Mouse (Mus musculus) kidney, embryonic 15.5 days (tissue): ENCODE measurements around the gene Prune2. TPM values are rescaled to one million over a fixed set of nuclear protein-coding genes. Genes with fewer than 3 reads are reported as not detected.

Experiments used
- ATAC-seq: fragments of 200-750 bp; cut with Nextera tagmentation; replicated peaks from 2 replicates; pipeline ENCODE4 v1.8.0; 2017; ENCODE audit warnings: moderate TSS enrichment; ENCODE audit not compliant: low FRiP score
- H3K27ac ChIP-seq: fragments of 300-500 bp; sonication (generic); 2 replicates; pipeline ENCODE4 v1.5.1; 2015; ENCODE audit warnings: mild to moderate bottlenecking, inconsistent platforms
- H3K27me3 ChIP-seq: fragments of 300-500 bp; sonication (generic); 2 replicates; pipeline ENCODE4 v1.6.1; 2015; ENCODE audit warnings: inconsistent platforms
- H3K36me3 ChIP-seq: fragments of 300-500 bp; sonication (generic); 2 replicates; pipeline ENCODE4 v1.6.1; 2015; ENCODE audit warnings: inconsistent platforms
- H3K4me1 ChIP-seq: fragments of 300-500 bp; sonication (generic); 2 replicates; pipeline ENCODE4 v1.6.1; 2015; ENCODE audit warnings: inconsistent platforms
- H3K4me2 ChIP-seq: fragments of 300-500 bp; sonication (generic); 2 replicates; pipeline ENCODE4 v1.6.1; 2015; ENCODE audit warnings: moderate library complexity, mild to moderate bottlenecking, inconsistent platforms
- H3K4me3 ChIP-seq: fragments of 300-500 bp; sonication (generic); replicated peaks from 2 replicates; pipeline ENCODE4 v1.5.1; 2015; ENCODE audit warnings: mild to moderate bottlenecking, inconsistent platforms
- H3K9ac ChIP-seq: fragments of 300-500 bp; sonication (generic); 2 replicates; pipeline ENCODE4 v1.6.1; 2015; ENCODE audit warnings: mild to moderate bottlenecking, inconsistent platforms
- H3K9me3 ChIP-seq: fragments of 300-500 bp; sonication (generic); replicated peaks from 2 replicates; pipeline ENCODE4 v1.6.1; 2016; ENCODE audit warnings: inconsistent platforms
- WGBS: fragments of 180-500 bp; shearing (Covaris S2); methylation state at CpG from one replicate; pipeline ENCODE4 v1.1.7; 2015; ENCODE audit warnings: mixed read lengths; 5-methylcytosine and 5-hydroxymethylcytosine counted together
- polyA plus RNA-seq: library from polyadenylated mRNA; unstranded; fragments of >200 nt; fragmentation: Nextera tagmentation; extraction: Ambion mirVana; gene quantifications from 2 replicates; pipeline ENCODE4 v1.2.1, GENCODE M21; 2015

Gene Prune2
- polyA plus RNA-seq, 1 experiment from 2014 or later, result 1.5 TPM

- H3K4me2 ChIP-seq, result no peak overlapping the region
- WGBS, result 26% methylated on average over 6 of the region's 6 CpGs
- H3K4me1 ChIP-seq, result peaks cover 11% of the 10 kb centered on the region
- ATAC-seq, result no peak
- H3K27me3 ChIP-seq, result no peaks in the 10 kb centered on the region
- H3K36me3 ChIP-seq, result no peaks in the 10 kb centered on the region
- no peak overlapping the region for H3K27ac ChIP-seq
- no peak overlapping the region for H3K9ac ChIP-seq
- no peak overlapping the region for H3K4me3 ChIP-seq
- H3K9me3 ChIP-seq, result no peaks in the 10 kb centered on the region
Observed at GRCm38 (mm10) chr19:17011261-17011995, 55.5 kb downstream of the Prune2 start.

GRCm38 (mm10) chr19:17013085-17013484, 57.2 kb downstream of the Prune2 start:
- Histone ChIP-seq H3K9me3 (no peaks in the 10 kb centered on the region), H3K4me1 (peaks cover 4% of the 10 kb centered on the region; the same call in 1 of the 2 replicates)
- 75% methylated on average over 2 of the region's 2 CpGs for WGBS

GRCm38 (mm10) chr19:17014337-17015124, 58.6 kb downstream of the Prune2 start:
- Histone ChIP-seq H3K4me3 (no peak overlapping the region), H3K27me3 (no peaks in the 10 kb centered on the region), H3K4me2 (no peak overlapping the region), H3K9me3 (no peaks in the 10 kb centered on the region), H3K27ac (no peak overlapping the region), H3K9ac (no peak overlapping the region), H3K4me1 (peaks cover 4% of the 10 kb centered on the region; the same call in 1 of the 2 replicates), H3K36me3 (no peaks in the 10 kb centered on the region)
- no peak for ATAC-seq
- WGBS, result 66% methylated on average over 10 of the region's 10 CpGs

More at GRCm38 (mm10) chr19:17013085-17013484, 57.2 kb downstream of the Prune2 start:
- Histone ChIP-seq H3K27me3 (no peaks in the 10 kb centered on the region), H3K27ac (no peak overlapping the region), H3K4me2 (no peak overlapping the region), H3K36me3 (no peaks in the 10 kb centered on the region), H3K9ac (no peak overlapping the region), H3K4me3 (no peak overlapping the region)
- no peak for ATAC-seq

GRCm38 (mm10) chr19:17024748-17025147, 68.8 kb downstream of the Prune2 start:
- WGBS, result 75% methylated on average over 4 of the region's 4 CpGs
- Histone ChIP-seq H3K4me3 (no peak overlapping the region), H3K4me2 (no peak overlapping the region), H3K9me3 (no peaks in the 10 kb centered on the region), H3K27ac (no peak overlapping the region), H3K36me3 (no peaks in the 10 kb centered on the region), H3K9ac (no peak overlapping the region), H3K4me1 (no peaks in the 10 kb centered on the region), H3K27me3 (no peaks in the 10 kb centered on the region)
- no peak for ATAC-seq

- Histone ChIP-seq H3K27ac (no peak overlapping the region), H3K9ac (no peak overlapping the region), H3K27me3 (0 out of 2 replicates have a peak, but pooled peaks cover 2% of the 10 kb centered on the region), H3K4me2 (no peak overlapping the region), H3K36me3 (no peaks in the 10 kb centered on the region), H3K4me1 (no peaks in the 10 kb centered on the region), H3K4me3 (no peak overlapping the region), H3K9me3 (no peaks in the 10 kb centered on the region)
- 9% methylated on average over 3 of the region's 3 CpGs for WGBS
- no peak for ATAC-seq
Observed at GRCm38 (mm10) chr19:17030276-17030675, 74.4 kb downstream of the Prune2 start.

- Histone ChIP-seq H3K9ac (no peak overlapping the region), H3K27ac (no peak overlapping the region), H3K4me3 (no peak overlapping the region), H3K4me2 (no peak overlapping the region), H3K27me3 (0 out of 2 replicates have a peak, but pooled peaks cover 2% of the 10 kb centered on the region), H3K4me1 (no peaks in the 10 kb centered on the region), H3K36me3 (no peaks in the 10 kb centered on the region), H3K9me3 (no peaks in the 10 kb centered on the region)
- ATAC-seq, result no peak
- WGBS, result 76% methylated on average over 3 of the region's 3 CpGs
Observed at GRCm38 (mm10) chr19:17032314-17032713, 76.4 kb downstream of the Prune2 start.

GRCm38 (mm10) chr19:17046961-17047360, 91.0 kb downstream of the Prune2 start:
- 81% methylated on average over 4 of the region's 4 CpGs for WGBS
- Histone ChIP-seq H3K27me3 (no peaks in the 10 kb centered on the region), H3K36me3 (no peaks in the 10 kb centered on the region), H3K4me3 (no peak overlapping the region), H3K4me2 (no peak overlapping the region), H3K9ac (no peak overlapping the region), H3K9me3 (no peaks in the 10 kb centered on the region), H3K4me1 (no peaks in the 10 kb centered on the region), H3K27ac (no peak overlapping the region)
- no peak for ATAC-seq

GRCm38 (mm10) chr19:17055892-17056291, 100.0 kb downstream of the Prune2 start:
- Histone ChIP-seq H3K9ac (no peak overlapping the region), H3K4me3 (no peak overlapping the region), H3K4me2 (no peak overlapping the region), H3K9me3 (no peaks in the 10 kb centered on the region), H3K27me3 (no peaks in the 10 kb centered on the region), H3K27ac (no peak overlapping the region), H3K4me1 (no peaks in the 10 kb centered on the region), H3K36me3 (no peaks in the 10 kb centered on the region)
- 62% methylated on average over 3 of the region's 3 CpGs for WGBS
- no peak for ATAC-seq

GRCm38 (mm10) chr19:17060106-17060505, 104.2 kb downstream of the Prune2 start:
- no peaks in the 10 kb centered on the region for H3K36me3 ChIP-seq
- no peak for ATAC-seq
- H3K4me2 ChIP-seq, result no peak overlapping the region
- H3K9ac ChIP-seq, result no peak overlapping the region
- 77% methylated on average over 5 of the region's 5 CpGs for WGBS
- no peak overlapping the region for H3K27ac ChIP-seq
- no peaks in the 10 kb centered on the region for H3K4me1 ChIP-seq
- H3K9me3 ChIP-seq, result no peaks in the 10 kb centered on the region
- H3K27me3 ChIP-seq, result no peaks in the 10 kb centered on the region
- H3K4me3 ChIP-seq, result no peak overlapping the region

GRCm38 (mm10) chr19:17064421-17064820, 108.5 kb downstream of the Prune2 start:
- no peaks in the 10 kb centered on the region for H3K4me1 ChIP-seq
- ATAC-seq, result no peak
- no peak overlapping the region for H3K9ac ChIP-seq
- no peak overlapping the region for H3K4me3 ChIP-seq
- H3K27ac ChIP-seq, result no peak overlapping the region
- no peak overlapping the region for H3K4me2 ChIP-seq
- no peaks in the 10 kb centered on the region for H3K27me3 ChIP-seq
- no peaks in the 10 kb centered on the region for H3K9me3 ChIP-seq
- no peaks in the 10 kb centered on the region for H3K36me3 ChIP-seq

GRCm38 (mm10) chr19:17069067-17069466, 113.1 kb downstream of the Prune2 start:
- no peaks in the 10 kb centered on the region for H3K36me3 ChIP-seq
- 88% methylated on average over 7 of the region's 7 CpGs for WGBS
- no peak for ATAC-seq

GRCm38 (mm10) chr19:17071205-17071604, 115.3 kb downstream of the Prune2 start:
- H3K4me1 ChIP-seq, result no peaks in the 10 kb centered on the region
- WGBS, result 87% methylated on average over 5 of the region's 5 CpGs
- H3K4me3 ChIP-seq, result no peak overlapping the region
- H3K9ac ChIP-seq, result no peak overlapping the region
- H3K27me3 ChIP-seq, result no peaks in the 10 kb centered on the region
- ATAC-seq, result no peak
- no peaks in the 10 kb centered on the region for H3K9me3 ChIP-seq
- H3K27ac ChIP-seq, result no peak overlapping the region
- no peaks in the 10 kb centered on the region for H3K36me3 ChIP-seq
- no peak overlapping the region for H3K4me2 ChIP-seq

More at GRCm38 (mm10) chr19:17069067-17069466, 113.1 kb downstream of the Prune2 start:
- Histone ChIP-seq H3K27ac (no peak overlapping the region), H3K4me1 (no peaks in the 10 kb centered on the region), H3K27me3 (no peaks in the 10 kb centered on the region), H3K4me3 (no peak overlapping the region), H3K9me3 (no peaks in the 10 kb centered on the region), H3K4me2 (no peak overlapping the region), H3K9ac (no peak overlapping the region)
